Mouse (Mus musculus): ENCODE measurements at regions not wholly inside any gene's neighbourhood (a gene's known extent, or its start where the extent isn't known, plus 50 kb on each side); places are given as distances from the start of the nearest gene placed in this dataset.

DNA sequence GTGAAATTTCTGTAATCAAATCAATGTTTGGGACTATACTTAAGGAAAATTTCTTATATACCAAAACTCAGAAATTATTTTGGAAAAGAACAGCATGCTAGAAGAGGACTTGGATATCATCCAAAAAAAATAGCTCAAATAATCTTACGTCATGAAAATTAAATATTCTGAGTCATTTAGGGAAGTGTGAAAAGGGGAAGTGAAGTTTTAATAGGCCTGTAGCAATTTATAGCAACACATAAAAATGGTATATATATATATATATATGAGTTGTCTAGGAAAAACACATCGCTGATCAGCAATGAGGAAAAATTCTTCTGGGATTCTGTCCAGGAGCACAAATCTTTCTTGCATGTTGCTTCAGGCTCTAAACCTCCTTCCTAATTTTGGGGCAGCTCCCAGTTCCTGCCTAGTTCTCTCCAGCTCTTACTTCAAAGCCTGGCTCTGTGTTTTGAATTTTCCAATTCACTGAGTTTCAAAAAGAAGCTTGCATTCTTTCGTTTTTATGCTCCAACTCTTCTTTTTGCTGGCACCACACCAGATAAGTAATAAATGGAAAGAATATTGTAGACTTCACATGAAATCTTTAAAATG lies 402.5 kb upstream of the Gemin8 start:
- Histone ChIP-seq H3K9ac (no peak overlapping the region), H3K4me3 (no peak overlapping the region), H3K36me3 (no peaks in the 10 kb centered on the region), H3K27me3 (no peaks in the 10 kb centered on the region), H3K27ac (no peak overlapping the region), H3K4me2 (replicated peaks) (no peak overlapping the region), H3K9me3 (no peaks in the 10 kb centered on the region), H3K4me1 (no peaks in the 10 kb centered on the region)
- 48% methylated on average over 3 of the region's 3 CpGs for WGBS
- ATAC-seq (ENCODE audit: low FRiP score, low read depth): peak; percentile 32; the same call in 1 of the 2 replicates

Measured in limb, embryonic 13.5 days (tissue).